Mouse (Mus musculus): ENCODE measurements around the gene Barhl1.
A peak's percentile ranks its signal among the peaks of the same experiment; 100 is the strongest.

The Barhl1 gene

DNA sequence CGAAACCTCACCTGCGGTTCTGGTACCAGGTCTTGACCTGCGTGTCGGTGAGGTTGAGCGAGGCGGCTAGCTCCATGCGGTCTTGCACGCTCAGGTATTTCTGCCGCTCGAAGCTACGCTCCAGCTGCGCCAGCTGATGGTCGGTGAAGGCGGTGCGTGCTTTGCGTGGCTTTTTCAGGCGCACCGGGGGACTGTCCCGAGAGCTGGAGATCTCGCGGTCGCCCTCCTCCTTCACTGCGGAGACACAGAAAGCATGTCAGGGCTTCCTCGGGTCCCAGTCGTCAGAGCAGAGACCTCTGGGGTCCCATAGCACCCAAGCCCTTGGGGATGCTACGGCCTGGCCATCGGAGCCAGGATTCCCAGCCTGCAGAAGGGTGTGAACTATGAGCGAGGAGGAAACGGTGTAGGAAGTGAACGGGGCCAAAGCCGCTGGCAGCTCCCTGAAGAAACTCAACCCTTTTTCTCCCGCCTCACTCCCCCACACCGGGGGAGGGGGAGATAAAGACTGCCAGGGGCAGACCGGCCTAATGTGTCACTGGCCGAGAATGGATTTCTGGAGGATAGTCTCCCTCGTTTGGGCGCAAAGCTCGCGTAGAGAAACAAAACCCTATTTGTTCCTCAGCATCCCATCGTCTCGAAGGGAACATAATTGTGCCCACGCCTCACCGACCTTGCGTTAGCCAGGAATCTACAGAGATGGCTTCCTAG is 5.0 kb downstream of the Barhl1 start:
- DNase-seq = peak in 1 of 2 experiments; percentile 25

DNA sequence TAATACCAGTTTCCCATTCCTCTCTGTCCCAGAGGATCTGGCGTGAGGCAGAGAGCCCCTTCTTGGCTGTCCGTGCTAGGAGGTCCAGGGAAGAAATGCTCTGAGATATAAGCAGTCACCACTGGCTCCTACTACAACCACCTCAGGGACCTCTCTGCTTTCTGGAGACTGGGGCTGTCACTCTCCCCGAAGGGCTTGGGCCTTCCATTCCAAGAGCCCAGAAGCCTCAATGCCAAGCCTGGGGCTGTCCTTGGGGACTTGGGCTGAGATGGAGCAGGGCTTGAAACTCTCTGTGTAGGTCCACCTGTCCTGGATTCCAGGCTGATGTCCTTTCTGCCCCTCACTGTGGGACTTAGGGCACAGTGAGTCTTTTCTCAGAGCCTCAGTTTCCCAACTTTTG is 5.6 kb downstream of the Barhl1 start:
- DNase-seq = no peak

DNA sequence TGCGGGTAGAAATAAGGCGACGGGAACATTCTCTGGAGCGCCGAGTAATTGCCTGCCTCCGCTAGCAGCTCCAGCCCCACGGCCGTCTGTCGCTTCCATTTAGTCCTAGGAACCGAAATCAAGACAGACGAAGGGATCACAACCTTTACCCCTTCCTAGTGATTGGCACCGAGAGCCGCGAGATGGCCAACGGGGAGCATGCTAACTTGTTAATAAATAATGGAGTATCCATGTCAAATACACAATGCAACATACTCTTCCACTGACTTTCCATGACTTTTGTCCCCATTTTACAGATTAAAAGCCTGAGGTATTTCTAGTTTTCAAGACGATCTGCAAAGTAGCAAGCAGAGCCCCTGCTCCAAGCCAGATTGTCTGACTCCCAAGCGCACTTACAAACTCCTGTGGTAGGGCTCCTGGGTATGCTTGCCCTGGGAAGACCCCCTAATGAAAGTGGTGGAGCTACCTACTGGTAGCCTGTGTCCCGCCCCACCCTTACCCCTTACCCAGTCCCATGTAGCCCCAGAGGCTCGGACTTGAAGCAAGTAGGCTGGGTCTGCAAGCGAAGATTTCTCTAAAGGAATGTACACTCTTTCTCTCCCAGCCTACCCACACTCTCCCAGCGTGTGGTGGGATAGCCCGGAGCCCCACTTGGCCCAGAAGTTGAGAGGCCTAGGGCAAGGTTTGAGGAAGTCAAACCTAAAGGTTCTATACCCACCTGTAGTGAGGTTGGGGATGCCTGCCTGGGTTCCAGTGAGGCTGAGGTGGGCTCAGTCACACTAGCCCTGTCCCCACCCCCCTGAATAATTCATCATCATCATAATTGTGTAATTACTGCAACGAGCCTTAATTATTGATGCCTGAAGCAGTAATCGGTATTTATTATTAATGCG is 6.4 kb downstream of the Barhl1 start:
- DNase-seq = peak in 1 of 2 experiments; percentile 8

DNA sequence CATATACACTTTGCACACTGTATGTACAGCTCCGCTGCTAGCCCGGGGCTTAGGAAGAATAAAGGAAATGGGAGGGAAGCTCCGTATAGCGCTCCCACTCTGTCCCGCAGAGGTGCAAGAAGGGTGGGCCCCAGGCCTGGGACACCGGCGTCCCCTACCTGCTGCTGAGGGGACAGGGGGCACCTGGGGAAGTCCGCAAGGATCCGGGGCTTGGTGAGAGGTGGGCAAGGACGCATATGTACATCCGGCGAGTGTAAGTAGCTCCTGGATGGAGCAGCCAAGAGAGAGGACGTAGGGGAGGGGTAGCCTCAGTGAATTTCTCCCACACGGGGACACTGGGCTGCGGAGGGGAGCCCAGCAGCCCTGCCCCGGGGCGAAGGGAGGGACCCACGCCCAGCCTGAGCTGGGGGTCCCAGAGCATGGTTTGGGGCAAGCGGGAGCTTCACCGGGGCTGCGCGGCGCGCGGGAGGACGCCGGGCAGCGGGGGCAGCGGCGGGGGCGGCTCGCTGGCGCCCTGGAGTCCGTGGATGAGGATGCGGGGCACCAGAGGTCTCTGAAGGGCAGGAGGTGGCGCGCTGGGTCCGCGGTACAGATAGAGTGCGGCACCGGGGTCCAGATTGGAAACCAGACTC is 7.2 kb downstream of the Barhl1 start:
- no peak for DNase-seq

DNA sequence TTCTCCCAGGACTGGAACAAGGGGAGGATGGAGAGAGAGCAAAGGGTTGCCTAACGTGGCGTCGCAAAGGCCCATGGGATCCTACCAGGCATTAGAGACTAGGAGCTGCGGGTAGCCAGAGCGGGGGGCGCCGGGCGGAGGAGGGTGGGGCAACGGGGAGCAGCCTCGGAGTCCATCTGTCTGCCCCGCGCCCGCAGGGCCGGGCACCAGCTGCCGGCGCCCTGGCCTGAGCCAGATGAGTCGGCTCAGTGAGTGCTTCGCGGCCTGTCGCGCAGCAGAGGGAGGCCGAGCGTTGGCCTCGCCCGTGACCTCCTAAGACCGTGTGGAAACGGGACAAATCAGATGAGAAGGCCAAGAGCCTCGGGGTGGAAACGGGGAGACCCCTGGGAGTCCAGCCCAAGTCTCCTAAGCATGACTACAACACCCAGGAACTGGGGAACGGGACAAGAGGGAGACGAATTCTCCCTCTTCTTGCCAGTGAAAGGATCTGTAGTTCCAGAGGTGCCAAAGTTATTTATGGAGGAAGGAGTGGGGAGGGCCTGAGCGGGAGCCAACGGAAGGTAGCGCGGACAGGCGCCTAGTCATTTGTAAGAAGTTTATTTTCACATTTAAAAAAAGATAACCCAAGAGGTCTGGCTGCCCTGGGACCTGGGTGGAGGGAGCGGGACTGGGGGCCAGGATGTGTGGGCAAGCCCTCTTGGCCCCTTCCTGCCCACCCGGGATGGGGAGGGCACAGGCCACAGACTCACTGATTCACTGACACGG is 7.9 kb downstream of the Barhl1 start:
- peak; percentile 18 to 45 for DNase-seq

DNA sequence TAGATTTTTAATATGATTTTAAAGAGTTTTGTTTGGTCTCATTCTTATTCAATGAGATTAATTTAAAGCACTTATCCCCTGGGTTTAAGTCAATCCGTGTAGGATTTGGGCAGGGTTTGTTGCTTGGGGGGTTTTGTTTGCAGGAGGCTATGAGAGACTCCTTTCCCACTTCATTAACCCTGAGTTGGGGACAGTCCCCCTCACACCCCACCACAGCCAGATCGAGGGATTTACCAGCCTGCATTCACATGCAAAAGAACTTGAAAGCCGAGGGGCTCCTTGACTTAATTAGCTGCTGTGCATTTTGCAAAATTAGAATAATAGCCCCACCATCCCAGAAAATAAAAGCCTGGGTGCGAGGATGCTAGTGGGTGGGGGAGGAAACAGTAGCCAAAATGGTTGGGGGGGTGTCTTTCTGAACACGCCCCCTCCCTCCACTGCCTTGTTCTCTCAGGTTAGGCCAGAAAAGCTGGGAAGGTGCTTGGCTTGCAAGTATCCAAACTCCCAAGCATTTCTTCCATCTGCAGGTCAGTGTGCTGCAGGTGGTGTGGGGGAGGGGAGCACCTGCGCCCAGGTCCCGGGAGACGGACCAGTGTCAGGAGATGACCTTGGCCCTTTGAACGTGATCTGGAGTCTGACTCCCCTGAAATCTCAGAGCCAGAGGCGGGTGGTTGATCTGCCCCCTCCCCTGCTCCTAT is 8.6 kb downstream of the Barhl1 start:
- DNase-seq = no peak

DNA sequence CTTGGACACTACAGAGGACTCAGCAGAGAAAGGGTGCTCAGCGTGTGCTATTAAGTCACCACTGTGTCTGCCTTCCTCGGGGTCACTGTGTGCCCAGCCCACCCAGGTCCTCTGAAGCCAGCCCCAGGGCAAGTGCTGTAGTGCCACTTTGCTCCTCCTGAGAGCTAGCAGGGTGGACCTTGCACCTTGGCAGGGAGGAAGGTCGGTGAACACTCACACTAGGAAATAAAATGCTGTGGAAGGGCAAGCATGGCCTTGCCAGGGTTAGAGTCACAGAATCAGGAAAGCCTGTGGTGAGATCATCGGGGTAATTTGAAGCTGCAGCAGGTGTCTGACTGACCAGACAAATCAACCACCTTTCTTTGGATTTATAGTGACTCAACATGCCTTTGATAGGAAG is 10.9 kb downstream of the Barhl1 start:
- peak in 1 of 2 experiments; percentile 15 for DNase-seq

DNA sequence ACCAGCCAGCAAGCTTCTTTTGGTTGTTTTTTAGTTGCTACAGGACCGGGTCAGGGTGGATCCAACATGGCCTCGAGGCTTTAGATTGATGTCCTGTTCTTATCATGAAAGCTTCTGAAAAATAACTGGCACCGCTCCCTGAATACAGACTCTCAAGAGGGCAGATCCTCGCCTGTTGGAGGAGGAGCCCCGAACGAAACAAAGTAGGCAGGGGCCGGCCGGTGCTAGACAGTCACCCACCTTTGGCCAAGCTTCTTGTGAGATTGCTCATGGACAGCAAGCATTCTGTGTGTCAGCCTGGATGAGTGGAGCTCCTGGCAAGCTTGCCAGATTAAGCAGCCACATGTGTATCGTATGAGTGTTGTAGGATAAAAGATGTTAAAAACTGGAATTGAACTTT is 11.7 kb downstream of the Barhl1 start:
- DNase-seq = no peak

DNA sequence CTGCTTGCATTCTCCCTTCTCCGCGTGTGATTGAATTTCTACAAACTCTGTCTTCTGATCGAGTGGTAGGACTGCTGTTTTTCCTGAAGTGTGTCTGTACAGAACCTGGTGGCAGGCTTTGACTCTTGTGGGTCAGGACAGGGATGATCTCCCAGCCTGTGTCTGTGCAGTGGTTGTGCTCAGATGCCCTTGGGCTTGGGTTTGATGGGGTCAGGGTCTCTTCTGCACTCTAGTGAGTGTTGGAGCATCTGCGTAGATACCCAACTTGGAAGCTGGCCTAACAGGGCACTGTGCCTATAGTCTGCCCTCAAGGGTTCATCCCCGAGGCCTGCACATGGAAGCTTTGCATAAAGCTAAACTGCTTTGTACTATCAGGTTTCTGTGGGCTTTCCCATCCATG is 12.6 kb downstream of the Barhl1 start:
- DNase-seq = no peak

DNA sequence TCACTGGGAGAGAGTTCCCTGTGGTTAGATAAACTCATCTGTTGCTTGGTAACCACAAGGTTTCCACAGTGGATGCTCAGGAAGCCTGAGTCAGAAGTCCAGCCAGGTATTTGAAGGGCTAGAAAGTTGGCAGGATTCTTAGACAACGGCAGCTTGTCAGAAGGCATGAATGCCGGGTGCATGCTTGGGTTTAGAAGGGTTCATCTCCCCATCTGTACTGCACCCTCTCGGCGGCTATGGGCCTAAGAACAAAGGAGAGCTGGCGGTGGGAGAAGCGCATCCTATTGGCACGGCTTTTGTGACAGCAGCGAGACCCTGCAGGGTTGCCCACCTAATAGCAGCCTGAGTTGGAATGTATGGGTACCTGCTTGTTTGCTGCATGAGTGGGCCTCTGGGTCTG is 14.2 kb downstream of the Barhl1 start:
- no peak for DNase-seq

DNA sequence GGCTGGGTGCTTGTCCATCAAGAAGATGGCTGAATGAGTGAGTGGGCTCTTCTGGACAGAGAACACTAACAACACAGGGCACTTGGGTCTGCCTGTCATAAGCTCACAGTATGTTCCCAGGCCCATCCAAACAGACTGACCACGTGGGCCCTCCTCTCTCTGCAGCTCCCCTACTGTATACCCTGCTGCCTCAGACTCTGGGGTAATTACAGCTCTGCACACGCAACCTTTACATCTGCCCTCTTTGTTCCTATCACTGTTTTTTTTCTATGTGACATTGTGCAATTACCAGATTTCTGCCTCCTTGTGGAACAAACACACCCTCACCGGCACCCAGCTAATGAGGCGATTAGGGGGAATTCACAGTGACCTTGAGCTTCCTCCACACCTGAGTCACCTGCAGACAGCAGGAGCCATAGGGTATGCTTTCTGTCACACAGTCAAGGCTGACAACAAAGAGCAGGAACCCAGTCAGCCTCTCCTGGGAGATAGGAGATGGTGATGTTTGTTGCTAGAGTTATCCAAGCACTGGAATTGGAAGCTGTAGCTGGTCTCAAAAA is 19.0 kb downstream of the Barhl1 start:
- DNase-seq = no peak

DNA sequence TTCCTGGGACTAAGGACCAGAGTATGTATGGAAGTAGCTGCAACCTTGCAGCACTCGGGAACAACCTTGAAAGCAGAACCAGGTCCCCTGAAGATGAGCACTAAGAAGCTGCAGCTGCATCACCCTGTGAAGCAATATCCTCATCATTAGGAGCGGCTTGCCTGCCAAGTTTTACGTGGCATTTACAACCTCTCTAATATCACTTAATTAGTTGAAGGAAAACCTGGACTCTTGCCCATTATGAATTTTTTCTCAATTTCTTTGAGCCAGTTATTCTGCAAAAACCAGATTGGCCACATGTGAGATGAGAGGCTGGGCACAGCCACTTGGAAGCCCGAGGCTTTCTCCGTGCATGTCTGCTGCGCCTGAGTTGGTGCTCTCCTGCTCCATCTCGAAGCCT is 20.6 kb downstream of the Barhl1 start:
- DNase-seq = no peak

DNA sequence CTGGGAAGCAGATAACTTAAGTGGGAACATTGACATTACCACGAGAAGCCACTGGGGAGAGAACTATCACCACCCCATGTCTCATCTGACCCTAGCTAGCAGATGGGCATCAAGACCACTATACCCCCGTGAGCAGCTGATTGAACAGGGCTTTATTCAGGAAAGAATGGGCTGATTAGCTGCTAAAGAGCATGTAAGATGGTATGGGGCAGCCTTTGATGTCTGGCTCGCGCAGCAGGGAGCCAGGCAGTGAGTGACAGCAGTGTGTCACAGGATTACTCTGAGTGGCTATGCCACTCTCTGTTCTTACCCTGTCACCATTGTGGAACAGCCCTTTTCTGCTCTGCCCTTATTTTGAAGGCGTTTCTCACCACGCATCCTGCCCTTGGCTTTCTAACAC is 22.9 kb downstream of the Barhl1 start:
- DNase-seq = no peak

DNA sequence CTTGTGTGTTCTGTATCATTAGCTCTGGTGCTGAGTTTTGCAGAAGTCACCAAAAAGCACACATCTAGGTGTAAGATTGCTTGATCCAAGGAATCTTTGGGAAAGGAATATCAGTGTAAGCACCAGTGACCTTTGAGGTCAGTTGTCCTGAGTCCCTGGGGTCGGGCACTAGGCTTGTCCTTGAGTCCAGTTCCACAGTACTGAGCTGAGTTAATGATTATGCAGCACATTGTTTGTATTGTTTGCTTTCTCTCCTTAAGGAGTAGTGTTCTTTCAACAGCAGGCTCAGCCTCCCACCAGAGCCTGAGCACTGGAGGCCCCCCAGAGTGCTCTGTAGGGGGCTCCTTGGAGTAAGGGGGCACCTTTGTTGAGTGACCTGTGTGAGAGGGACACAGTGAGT is 23.7 kb downstream of the Barhl1 start:
- no peak for DNase-seq

DNA sequence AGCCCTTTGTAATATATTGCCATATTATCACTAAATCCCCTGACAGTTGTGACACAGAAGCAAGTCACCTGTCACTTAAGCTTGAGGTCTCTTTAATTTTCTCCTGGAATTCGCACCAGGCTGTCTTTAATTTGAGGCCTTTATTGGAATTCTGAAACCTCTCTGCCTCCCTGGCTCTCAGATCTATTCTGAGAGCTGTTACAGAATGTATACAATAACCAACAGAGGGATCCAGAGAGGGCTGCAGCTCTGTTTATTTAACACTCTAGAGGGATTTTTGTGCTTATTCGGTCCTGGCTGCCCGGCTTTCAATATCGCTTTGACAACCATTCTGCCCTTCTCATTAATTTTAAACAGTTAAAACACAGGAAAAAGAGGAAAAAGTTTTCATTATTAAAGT is 31.6 kb downstream of the Barhl1 start:
- DNase-seq = no peak

DNA sequence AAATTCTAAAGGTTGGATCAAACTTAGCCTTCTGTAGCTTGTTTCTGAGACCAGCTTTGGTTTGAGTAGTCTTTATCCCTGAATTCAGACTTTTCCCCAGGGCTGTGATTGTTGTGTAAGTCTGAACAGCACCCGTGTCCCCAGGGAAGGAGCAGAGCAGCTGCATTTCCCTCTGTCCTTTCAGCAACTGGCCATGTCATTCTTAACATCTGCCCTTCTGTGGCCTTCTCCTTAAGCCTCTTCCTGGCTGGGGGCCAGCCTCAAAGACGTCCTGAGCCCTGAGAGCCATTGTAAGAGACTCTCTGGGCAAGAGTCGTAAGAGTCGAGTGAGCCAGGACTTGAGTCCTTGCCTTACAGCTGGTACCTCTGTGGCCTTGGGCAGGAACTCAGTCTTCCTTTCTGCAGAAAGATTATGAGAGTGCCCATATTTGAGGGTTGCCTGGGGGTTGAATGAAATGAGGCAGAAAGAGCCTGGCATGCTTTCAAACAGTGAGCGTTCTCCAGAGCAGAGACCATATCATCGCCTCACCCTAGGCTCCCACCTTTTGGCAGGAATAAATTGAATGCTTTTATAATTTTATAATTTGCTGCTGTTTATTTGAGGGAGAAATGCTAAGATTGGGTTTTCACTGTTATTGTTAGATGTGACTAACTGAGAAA is 33.5 kb downstream of the Barhl1 start:
- DNase-seq = no peak

DNA sequence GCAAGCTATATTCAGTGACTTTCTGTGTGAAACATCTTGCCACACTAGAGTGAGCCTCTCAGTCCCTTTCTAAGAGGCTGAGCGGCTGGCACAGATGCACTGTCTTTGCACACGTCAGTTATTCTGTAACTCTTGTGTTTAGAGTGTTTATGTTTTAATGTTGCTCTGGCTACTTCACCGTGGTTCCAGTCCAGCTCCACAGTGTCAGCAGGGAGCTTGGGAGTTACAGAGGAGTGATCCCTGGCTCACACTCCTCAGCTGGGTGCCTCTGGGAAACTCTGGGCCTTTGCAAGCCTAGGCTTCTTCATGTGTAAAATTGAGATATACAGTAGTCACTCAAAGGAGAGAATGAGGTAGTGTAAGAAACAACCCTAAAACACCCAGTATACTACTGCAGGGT is 34.4 kb downstream of the Barhl1 start:
- no peak for DNase-seq

DNA sequence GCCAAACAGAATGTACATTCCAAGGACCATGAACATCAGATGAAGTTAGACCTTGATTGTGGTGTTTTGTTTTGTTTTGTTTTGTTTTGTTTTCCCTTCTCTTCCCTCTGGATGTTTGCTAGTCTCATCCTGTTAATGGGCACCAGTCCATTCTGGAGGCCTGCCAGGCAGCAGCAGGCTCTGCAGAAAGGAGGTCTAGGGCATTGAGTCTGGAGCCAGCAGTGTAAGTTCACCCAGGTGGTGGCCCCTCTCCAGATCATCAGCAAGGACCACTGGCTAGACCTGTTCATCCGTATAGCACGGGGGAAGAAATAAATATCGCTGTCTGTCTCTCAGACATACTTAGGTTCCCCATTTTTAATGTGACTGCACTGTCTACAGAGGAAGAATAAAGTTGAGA is 35.2 kb downstream of the Barhl1 start:
- no peak for DNase-seq

DNA sequence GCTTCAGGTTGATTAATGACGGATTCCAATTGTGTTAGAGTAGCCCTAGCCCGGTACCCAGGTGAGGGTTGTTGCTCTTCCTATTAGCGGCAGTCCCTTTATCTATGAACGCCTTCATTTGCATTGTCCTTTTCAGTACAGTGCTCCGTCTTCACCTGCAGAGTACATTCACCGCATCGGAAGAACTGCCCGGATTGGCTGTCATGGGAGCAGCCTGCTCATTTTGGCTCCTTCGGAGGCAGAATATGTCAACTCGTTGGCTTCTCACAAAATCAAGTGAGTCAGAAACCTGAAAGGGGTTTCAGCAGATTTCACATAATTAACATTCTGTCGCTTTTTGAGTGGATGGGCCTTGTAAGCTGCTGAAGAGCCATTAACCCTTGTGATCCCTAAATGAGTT is 40.9 kb downstream of the Barhl1 start:
- DNase-seq = no peak

DNA sequence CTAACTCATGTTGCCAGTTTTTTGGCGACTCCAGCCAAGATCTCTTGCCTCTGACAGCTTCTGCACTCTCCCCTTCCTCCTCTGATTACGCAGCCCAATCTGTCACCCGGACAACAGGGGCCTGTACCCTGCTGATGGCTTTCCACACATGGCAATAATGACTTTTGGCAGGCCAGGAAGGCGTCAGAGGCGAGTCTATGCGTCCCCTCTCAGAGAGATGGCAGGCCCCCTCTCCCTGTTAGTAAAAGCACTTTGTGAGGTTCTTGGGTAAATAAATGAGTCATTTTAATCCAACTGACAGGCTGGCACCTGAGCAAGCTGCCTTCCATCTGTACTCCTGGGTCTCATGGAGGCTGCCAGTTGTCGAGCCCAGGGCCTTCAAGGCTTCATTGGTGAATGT is 49.0 kb downstream of the Barhl1 start:
- no peak for DNase-seq

DNA sequence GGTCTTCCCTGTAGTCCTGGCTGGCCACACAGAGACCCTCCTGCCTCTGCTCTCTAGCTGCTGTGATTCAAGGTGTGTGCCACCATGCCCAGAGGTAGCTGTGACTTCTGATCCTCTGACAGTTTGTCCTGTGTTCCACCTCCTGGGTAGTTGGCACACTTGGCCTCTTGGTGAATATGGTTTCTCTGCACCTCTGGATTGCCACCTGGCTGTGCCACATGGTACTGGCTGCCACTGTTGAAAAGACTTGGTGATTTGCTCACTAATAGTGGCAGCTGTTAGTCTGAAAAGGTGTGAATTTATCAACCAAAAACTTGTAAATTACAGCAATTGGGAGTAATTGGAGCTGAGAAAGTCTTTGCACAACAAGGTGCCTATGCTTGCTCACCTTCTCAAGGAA is 52.6 kb downstream of the Barhl1 start:
- peak in 1 of 2 experiments; percentile 4 for DNase-seq

Data from kidney, postnatal 4 days (tissue).